Mouse (Mus musculus): Measurements from ENCODE around the gene Tbl1x.

- no peak for TF ChIP-seq POLR2A (IDR thresholded peaks at IDR 0.05; ENCODE audit: insufficient read depth, low read length)
- TF ChIP-seq CTCF (IDR thresholded peaks at IDR 0.05; ENCODE audit: low read depth, low read length): no peak
Observed at GRCm38 (mm10) chrX:77472858-77473257, 38.0 kb upstream of the Tbl1x start.
